Mouse (Mus musculus) c-Kit-positive CD71-positive TER-119-positive erythroid progenitor cells, embryonic 14.5 days (primary cell): ENCODE data around the gene Mettl22.

Experiments
- DNase-seq: peaks from one replicate; pipeline ENCODE4 v3.0.0-alpha.2; 2013; ENCODE audit warnings: low spot score

Mettl22 gene

GRCm38 (mm10) chr16:8470603-8471481 is at the start of gene Mettl22:
Gene Mettl22, plus strand, starts transcription at chr16:8470788.
- DNase-seq = peak; percentile 87

GRCm38 (mm10) chr16:8420842-8421241 is 49.7 kb upstream of the Mettl22 start:
- DNase-seq = no peak

GRCm38 (mm10) chr16:8423626-8424114 is 46.9 kb upstream of the Mettl22 start:
- no peak for DNase-seq

GRCm38 (mm10) chr16:8424161-8424970 is 46.2 kb upstream of the Mettl22 start:
- DNase-seq = no peak

- no peak for DNase-seq
Measured at GRCm38 (mm10) chr16:8424971-8425330, 45.6 kb upstream of the Mettl22 start, which contains the start of gene Tmem114. Gene Tmem114, minus strand, starts transcription at chr16:8425136.

GRCm38 (mm10) chr16:8425736-8426135 is 44.9 kb upstream of the Mettl22 start:
- DNase-seq = no peak

GRCm38 (mm10) chr16:8429531-8429930 is 41.1 kb upstream of the Mettl22 start:
- DNase-seq = no peak

- DNase-seq = no peak
Measured at GRCm38 (mm10) chr16:8432616-8433015, 38.0 kb upstream of the Mettl22 start.

- no peak for DNase-seq
Measured at GRCm38 (mm10) chr16:8444911-8445310, 25.7 kb upstream of the Mettl22 start.

- no peak for DNase-seq
Measured at GRCm38 (mm10) chr16:8446256-8446655, 24.3 kb upstream of the Mettl22 start.

- DNase-seq = no peak
Measured at GRCm38 (mm10) chr16:8453301-8453700, 17.3 kb upstream of the Mettl22 start.

GRCm38 (mm10) chr16:8455221-8455620 is 15.4 kb upstream of the Mettl22 start:
- DNase-seq = no peak

- no peak for DNase-seq
Measured at GRCm38 (mm10) chr16:8458391-8458790, 12.2 kb upstream of the Mettl22 start.

GRCm38 (mm10) chr16:8459098-8459497 is 11.5 kb upstream of the Mettl22 start:
- peak; percentile 57 for DNase-seq

- peak; percentile 16 for DNase-seq
Measured at GRCm38 (mm10) chr16:8470132-8470531, 456 bp upstream of the Mettl22 start.

- no peak for DNase-seq
Measured at GRCm38 (mm10) chr16:8487396-8488005, 16.9 kb downstream of the Mettl22 start.

- no peak for DNase-seq
Measured at GRCm38 (mm10) chr16:8489340-8489739, 18.8 kb downstream of the Mettl22 start.

GRCm38 (mm10) chr16:8491743-8492490 is 21.3 kb downstream of the Mettl22 start:
- DNase-seq = no peak

- DNase-seq = peak; percentile 67
Measured at GRCm38 (mm10) chr16:8494268-8494667, 23.7 kb downstream of the Mettl22 start.

GRCm38 (mm10) chr16:8496967-8497366 is 26.4 kb downstream of the Mettl22 start:
- DNase-seq = no peak

GRCm38 (mm10) chr16:8504271-8504670 is 33.7 kb downstream of the Mettl22 start:
- no peak for DNase-seq

- DNase-seq = no peak
Measured at GRCm38 (mm10) chr16:8509894-8510293, 39.3 kb downstream of the Mettl22 start.
